Mouse (Mus musculus): ENCODE measurements at regions not wholly inside any gene's neighbourhood (a gene's known extent, or its start where the extent isn't known, plus 50 kb on each side); places are given as distances from the start of the nearest gene placed in this dataset.

GRCm38 (mm10) chr12:106128944-106129724 is 119.1 kb downstream of the Vrk1 start:
- Histone ChIP-seq H3K9ac (ENCODE audit: low read length) (no peak overlapping the region), H3K27me3 (ENCODE audit: control insufficient read depth, insufficient read depth, low read length) (no peaks in the 10 kb centered on the region), H3K4me3 (ENCODE audit: low read depth, low read length) (no peak overlapping the region), H3K36me3 (ENCODE audit: control insufficient read depth, insufficient read depth, low read length) (no peaks in the 10 kb centered on the region), H3K9me3 (ENCODE audit: control insufficient read depth, low read length) (no peaks in the 10 kb centered on the region), H3K4me1 (ENCODE audit: control insufficient read depth, insufficient read depth, low read length) (no peaks in the 10 kb centered on the region), H3K4me2 (ENCODE audit: low read depth, severe bottlenecking) (no peak overlapping the region), H3K27ac (replicated peaks; ENCODE audit: low read depth, low read length) (no peak overlapping the region)
- 92% methylated on average over 23 of the region's 23 CpGs for WGBS
- DNase-seq (ENCODE audit: low spot score) (no peak), ATAC-seq (ENCODE audit: insufficient number of reproducible peaks, low FRiP score, low TSS enrichment, low read depth) (no peak)

GRCm38 (mm10) chr12:106130071-106130676 is 120.1 kb downstream of the Vrk1 start:
- H3K9ac ChIP-seq (ENCODE audit: low read length), result no peak overlapping the region

DNA sequence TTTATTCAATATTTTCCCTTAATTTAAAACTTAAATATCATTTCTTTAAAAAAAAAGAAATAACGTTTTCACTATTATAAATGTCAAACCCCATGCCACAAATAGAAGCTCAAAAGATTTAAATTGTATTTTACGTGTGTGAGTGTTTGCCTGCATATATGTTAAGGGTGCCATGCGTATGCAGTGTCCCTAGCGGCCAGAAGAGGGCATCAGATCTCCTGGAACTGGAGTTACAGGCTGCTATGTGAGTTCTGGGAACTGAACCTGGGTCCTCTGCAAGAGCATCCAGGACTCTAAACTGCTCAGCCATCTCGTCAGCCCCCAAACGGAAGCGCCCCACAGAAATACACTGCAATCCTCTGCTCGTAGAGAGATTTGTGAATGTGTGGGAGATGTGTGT is 122.7 kb downstream of the Vrk1 start:
- Histone ChIP-seq H3K27me3 (ENCODE audit: control insufficient read depth, insufficient read depth, low read length) (no peaks in the 10 kb centered on the region), H3K9me3 (ENCODE audit: control insufficient read depth, low read length) (no peaks in the 10 kb centered on the region), H3K4me3 (ENCODE audit: low read depth, low read length) (no peak overlapping the region), H3K4me2 (ENCODE audit: low read depth, severe bottlenecking) (no peak overlapping the region), H3K36me3 (ENCODE audit: control insufficient read depth, insufficient read depth, low read length) (no peaks in the 10 kb centered on the region), H3K27ac (replicated peaks; ENCODE audit: low read depth, low read length) (no peak overlapping the region), H3K4me1 (ENCODE audit: control insufficient read depth, insufficient read depth, low read length) (no peaks in the 10 kb centered on the region), H3K9ac (ENCODE audit: low read length) (no peak overlapping the region)
- 90% methylated on average over 8 of the region's 8 CpGs for WGBS
- no peak for ATAC-seq (ENCODE audit: insufficient number of reproducible peaks, low FRiP score, low TSS enrichment, low read depth)
- DNase-seq (ENCODE audit: low spot score), result no peak

More at GRCm38 (mm10) chr12:106130071-106130676, 120.1 kb downstream of the Vrk1 start:
- Histone ChIP-seq H3K27ac (replicated peaks; ENCODE audit: low read depth, low read length) (no peak overlapping the region), H3K4me1 (ENCODE audit: control insufficient read depth, insufficient read depth, low read length) (no peaks in the 10 kb centered on the region), H3K27me3 (ENCODE audit: control insufficient read depth, insufficient read depth, low read length) (no peaks in the 10 kb centered on the region), H3K4me3 (ENCODE audit: low read depth, low read length) (no peak overlapping the region), H3K9me3 (ENCODE audit: control insufficient read depth, low read length) (no peaks in the 10 kb centered on the region), H3K36me3 (ENCODE audit: control insufficient read depth, insufficient read depth, low read length) (no peaks in the 10 kb centered on the region), H3K4me2 (ENCODE audit: low read depth, severe bottlenecking) (no peak overlapping the region)
- DNase-seq (ENCODE audit: low spot score) (no peak), ATAC-seq (ENCODE audit: insufficient number of reproducible peaks, low FRiP score, low TSS enrichment, low read depth) (no peak)
- WGBS, result 86% methylated on average over 11 of the region's 11 CpGs

GRCm38 (mm10) chr12:106138466-106138865 is 128.4 kb downstream of the Vrk1 start:
- DNase-seq (ENCODE audit: low spot score) (no peak), ATAC-seq (ENCODE audit: insufficient number of reproducible peaks, low FRiP score, low TSS enrichment, low read depth) (no peak)
- Histone ChIP-seq H3K9me3 (ENCODE audit: control insufficient read depth, low read length) (no peaks in the 10 kb centered on the region), H3K36me3 (ENCODE audit: control insufficient read depth, insufficient read depth, low read length) (no peaks in the 10 kb centered on the region), H3K4me3 (ENCODE audit: low read depth, low read length) (no peak overlapping the region), H3K4me2 (ENCODE audit: low read depth, severe bottlenecking) (no peak overlapping the region), H3K4me1 (ENCODE audit: control insufficient read depth, insufficient read depth, low read length) (no peaks in the 10 kb centered on the region), H3K9ac (ENCODE audit: low read length) (no peak overlapping the region), H3K27ac (replicated peaks; ENCODE audit: low read depth, low read length) (no peak overlapping the region), H3K27me3 (ENCODE audit: control insufficient read depth, insufficient read depth, low read length) (no peaks in the 10 kb centered on the region)
- 92% methylated on average over 15 of the region's 15 CpGs for WGBS

GRCm38 (mm10) chr12:106139491-106139890 is 129.5 kb downstream of the Vrk1 start:
- no peak overlapping the region for H3K4me2 ChIP-seq (ENCODE audit: low read depth, severe bottlenecking)
- 89% methylated on average over 11 of the region's 11 CpGs for WGBS
- no peak for DNase-seq (ENCODE audit: low spot score)
- no peaks in the 10 kb centered on the region for H3K36me3 ChIP-seq (ENCODE audit: control insufficient read depth, insufficient read depth, low read length)
- H3K27ac ChIP-seq (replicated peaks; ENCODE audit: low read depth, low read length), result no peak overlapping the region
- no peaks in the 10 kb centered on the region for H3K27me3 ChIP-seq (ENCODE audit: control insufficient read depth, insufficient read depth, low read length)
- ATAC-seq (ENCODE audit: insufficient number of reproducible peaks, low FRiP score, low TSS enrichment, low read depth), result no peak
- H3K4me3 ChIP-seq (ENCODE audit: low read depth, low read length), result no peak overlapping the region
- H3K9me3 ChIP-seq (ENCODE audit: control insufficient read depth, low read length), result no peaks in the 10 kb centered on the region
- no peak overlapping the region for H3K9ac ChIP-seq (ENCODE audit: low read length)
- no peaks in the 10 kb centered on the region for H3K4me1 ChIP-seq (ENCODE audit: control insufficient read depth, insufficient read depth, low read length)

GRCm38 (mm10) chr12:106139927-106140326 is 129.9 kb downstream of the Vrk1 start:
- DNase-seq (ENCODE audit: low spot score) (no peak), ATAC-seq (ENCODE audit: insufficient number of reproducible peaks, low FRiP score, low TSS enrichment, low read depth) (no peak)
- Histone ChIP-seq H3K27me3 (ENCODE audit: control insufficient read depth, insufficient read depth, low read length) (no peaks in the 10 kb centered on the region), H3K4me2 (ENCODE audit: low read depth, severe bottlenecking) (no peak overlapping the region), H3K4me3 (ENCODE audit: low read depth, low read length) (no peak overlapping the region), H3K9me3 (ENCODE audit: control insufficient read depth, low read length) (no peaks in the 10 kb centered on the region), H3K4me1 (ENCODE audit: control insufficient read depth, insufficient read depth, low read length) (no peaks in the 10 kb centered on the region), H3K9ac (ENCODE audit: low read length) (no peak overlapping the region), H3K36me3 (ENCODE audit: control insufficient read depth, insufficient read depth, low read length) (no peaks in the 10 kb centered on the region), H3K27ac (replicated peaks; ENCODE audit: low read depth, low read length) (no peak overlapping the region)
- 70% methylated on average over 5 of the region's 5 CpGs for WGBS

GRCm38 (mm10) chr12:106140671-106141070 is 130.6 kb downstream of the Vrk1 start:
- 82% methylated on average over 8 of the region's 8 CpGs for WGBS
- Histone ChIP-seq H3K27me3 (ENCODE audit: control insufficient read depth, insufficient read depth, low read length) (no peaks in the 10 kb centered on the region), H3K36me3 (ENCODE audit: control insufficient read depth, insufficient read depth, low read length) (no peaks in the 10 kb centered on the region), H3K4me3 (ENCODE audit: low read depth, low read length) (no peak overlapping the region), H3K27ac (replicated peaks; ENCODE audit: low read depth, low read length) (no peak overlapping the region), H3K9ac (ENCODE audit: low read length) (no peak overlapping the region), H3K9me3 (ENCODE audit: control insufficient read depth, low read length) (no peaks in the 10 kb centered on the region), H3K4me1 (ENCODE audit: control insufficient read depth, insufficient read depth, low read length) (no peaks in the 10 kb centered on the region), H3K4me2 (ENCODE audit: low read depth, severe bottlenecking) (no peak overlapping the region)
- no peak for ATAC-seq (ENCODE audit: insufficient number of reproducible peaks, low FRiP score, low TSS enrichment, low read depth)
- no peak for DNase-seq (ENCODE audit: low spot score)

GRCm38 (mm10) chr12:106143548-106143947 is 133.5 kb downstream of the Vrk1 start:
- no peak overlapping the region for H3K9ac ChIP-seq (ENCODE audit: low read length)
- H3K4me3 ChIP-seq (ENCODE audit: low read depth, low read length), result no peak overlapping the region
- H3K4me2 ChIP-seq (ENCODE audit: low read depth, severe bottlenecking), result no peak overlapping the region
- H3K9me3 ChIP-seq (ENCODE audit: control insufficient read depth, low read length), result no peaks in the 10 kb centered on the region
- 79% methylated on average over 3 of the region's 3 CpGs for WGBS
- H3K36me3 ChIP-seq (ENCODE audit: control insufficient read depth, insufficient read depth, low read length), result no peaks in the 10 kb centered on the region
- ATAC-seq (ENCODE audit: insufficient number of reproducible peaks, low FRiP score, low TSS enrichment, low read depth) (no peak), DNase-seq (ENCODE audit: low spot score) (no peak)
- H3K27ac ChIP-seq (replicated peaks; ENCODE audit: low read depth, low read length), result no peak overlapping the region
- H3K27me3 ChIP-seq (ENCODE audit: control insufficient read depth, insufficient read depth, low read length), result no peaks in the 10 kb centered on the region
- H3K4me1 ChIP-seq (ENCODE audit: control insufficient read depth, insufficient read depth, low read length), result no peaks in the 10 kb centered on the region

Data from limb, embryonic 11.5 days (tissue).